Mouse (Mus musculus) R1 (cell line): ENCODE data around the gene Zmiz2.
"Not testable (repeated sequence)": the region's sequence is repeated elsewhere in the genome, so short reads cannot be mapped to it uniquely, and the experiment has no call there.

ENCODE experiments used
- DNase-seq: peaks from one replicate; pipeline ENCODE4 v3.0.0-alpha.2; 2018; ENCODE audit warnings: low read depth, low spot score

The Zmiz2 gene

GRCm38 (mm10) chr11:6398141-6398540 lies 9.3 kb downstream of the Zmiz2 start:
- no peak for DNase-seq

- DNase-seq, result peak; percentile 87
Measured at GRCm38 (mm10) chr11:6402515-6403510, 13.9 kb downstream of the Zmiz2 start.

DNA sequence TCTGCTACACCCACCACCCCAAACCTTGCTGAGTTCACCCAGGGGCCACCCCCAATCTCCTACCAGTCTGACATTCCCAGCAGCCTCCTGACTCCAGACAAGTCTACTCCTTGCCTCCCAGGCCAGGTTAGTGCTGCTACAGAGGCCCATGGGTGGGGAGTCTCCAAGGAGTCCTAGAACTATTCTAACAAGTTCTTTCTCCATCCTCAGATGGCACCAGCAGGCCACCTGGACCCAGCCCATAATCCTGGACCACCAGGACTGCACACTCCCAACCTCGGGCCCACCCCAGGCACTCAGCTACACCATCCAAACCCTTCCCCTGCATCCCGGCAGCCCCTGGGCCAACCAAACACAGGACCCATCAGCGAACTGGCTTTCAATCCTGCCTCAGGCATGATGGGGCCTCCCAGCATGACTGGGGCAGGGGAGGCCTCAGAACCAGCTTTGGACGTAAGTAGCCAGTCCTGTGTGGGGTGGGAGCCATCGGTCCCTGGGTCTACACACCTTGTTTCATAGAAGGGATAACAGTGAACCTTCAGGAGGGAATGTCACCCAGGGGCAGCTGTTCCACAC lies 15.0 kb downstream of the Zmiz2 start:
- no peak for DNase-seq

DNA sequence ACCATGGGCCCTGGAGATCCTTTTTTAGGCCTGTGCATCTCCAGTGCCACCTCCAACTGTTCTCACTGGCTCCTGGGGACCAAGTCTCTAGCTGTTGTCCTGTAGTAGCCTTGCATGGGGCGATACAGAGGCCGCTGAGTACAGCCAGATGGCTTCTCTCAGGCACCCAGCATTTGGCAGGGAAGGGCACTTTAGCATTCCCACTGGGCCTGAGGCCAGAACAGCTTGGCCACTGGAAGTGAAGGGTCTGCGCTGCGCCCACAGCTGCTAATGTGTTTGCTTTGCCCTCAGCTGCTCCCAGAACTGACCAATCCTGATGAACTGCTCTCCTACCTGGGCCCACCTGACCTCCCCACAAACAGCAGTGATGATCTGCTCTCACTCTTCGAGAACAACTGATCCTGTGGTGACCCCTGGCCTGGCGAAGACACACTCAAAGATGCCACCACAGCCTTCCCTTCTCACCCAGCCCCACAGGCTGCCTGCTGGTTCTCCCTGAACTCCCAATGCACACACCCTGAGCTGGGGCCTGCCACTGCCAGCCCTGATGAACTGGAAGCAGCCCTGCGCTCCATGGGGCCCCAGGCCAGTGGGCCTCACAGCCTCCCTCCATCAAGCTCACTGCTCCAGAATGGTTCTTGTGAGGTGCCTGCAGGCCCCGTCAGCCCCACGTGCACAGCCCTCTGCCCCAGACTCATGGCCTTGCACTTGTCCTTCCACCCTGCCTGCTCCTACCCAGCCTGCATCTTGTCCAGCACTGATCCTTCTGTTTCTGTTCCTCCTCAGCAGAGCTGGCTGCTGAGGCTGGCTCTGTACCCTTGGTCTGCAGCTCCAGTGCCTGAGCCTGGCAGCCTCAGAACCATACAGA lies 16.1 kb downstream of the Zmiz2 start:
- no peak for DNase-seq

GRCm38 (mm10) chr11:6405591-6406081 lies 16.8 kb downstream of the Zmiz2 start:
- DNase-seq, result no peak

DNA sequence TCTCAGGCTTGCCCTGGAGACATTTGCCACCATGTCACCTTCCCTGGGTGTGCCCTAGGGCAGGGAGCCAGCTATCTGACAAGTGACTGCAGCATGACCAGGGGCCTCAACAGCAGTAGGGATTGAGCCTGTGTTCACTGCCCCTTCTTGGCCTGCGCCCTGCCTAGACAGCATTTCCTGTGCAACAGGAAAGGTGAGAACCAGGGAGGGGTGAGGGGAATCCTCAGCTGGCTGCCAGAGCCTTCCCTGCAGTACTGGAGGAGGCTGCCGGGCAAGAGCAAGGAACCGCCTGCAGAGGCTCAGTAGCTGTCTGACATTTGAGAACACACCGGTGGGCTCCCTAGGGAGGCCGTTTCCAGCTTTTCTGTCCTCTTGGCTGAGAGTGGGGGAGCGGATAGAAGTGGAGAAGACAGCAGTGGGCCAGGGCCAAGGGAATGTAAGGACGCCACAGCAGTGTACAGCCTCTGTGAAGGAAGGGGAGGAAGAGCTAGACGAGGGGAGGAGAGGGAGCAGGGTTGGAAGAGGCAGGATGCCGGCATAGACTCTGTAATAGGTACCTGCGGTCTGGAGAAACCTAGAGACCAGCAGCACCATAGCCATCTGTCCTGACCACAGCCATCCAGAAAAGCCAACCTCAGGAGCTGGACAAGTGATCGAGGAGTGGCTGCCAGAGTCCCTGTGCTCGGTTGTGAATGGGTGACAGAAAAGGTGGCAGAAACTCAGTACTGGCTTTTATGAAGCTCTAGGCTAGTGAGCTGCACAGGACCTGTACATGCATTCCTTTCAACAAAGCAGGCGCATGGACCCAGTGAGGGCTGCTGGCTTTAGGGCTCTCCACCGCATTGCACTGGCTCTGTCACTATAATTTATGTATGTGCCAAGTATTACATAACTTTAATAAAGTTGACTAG lies 17.6 kb downstream of the Zmiz2 start:
- DNase-seq, result peak; percentile 57

- DNase-seq, result no peak
Measured at GRCm38 (mm10) chr11:6407162-6407621, 18.3 kb downstream of the Zmiz2 start.

- DNase-seq, result peak; percentile 86
Measured at GRCm38 (mm10) chr11:6410050-6410602, 21.3 kb downstream of the Zmiz2 start.

GRCm38 (mm10) chr11:6410755-6411154 lies 21.9 kb downstream of the Zmiz2 start:
- DNase-seq, result not testable (repeated sequence)

DNA sequence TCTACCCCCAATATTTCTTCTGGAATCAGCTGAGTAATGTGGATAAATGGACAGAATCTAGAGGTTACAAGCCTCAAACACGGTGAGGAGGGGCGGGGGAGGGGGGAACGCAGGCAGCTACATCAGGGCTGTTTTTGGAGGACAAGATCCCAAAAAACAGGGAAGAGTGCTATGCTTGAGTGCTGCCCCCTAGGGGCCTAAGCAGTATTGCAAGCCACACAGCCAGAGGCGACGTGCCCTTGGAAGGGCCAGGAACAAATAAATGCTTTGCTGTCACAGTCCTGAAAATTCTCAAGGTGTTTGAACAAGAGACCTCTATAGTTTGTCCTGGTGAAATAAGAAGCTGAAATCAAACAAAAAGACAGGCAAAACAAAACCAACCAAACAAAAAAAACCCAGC lies 22.8 kb downstream of the Zmiz2 start:
- peak; percentile 84 for DNase-seq

DNA sequence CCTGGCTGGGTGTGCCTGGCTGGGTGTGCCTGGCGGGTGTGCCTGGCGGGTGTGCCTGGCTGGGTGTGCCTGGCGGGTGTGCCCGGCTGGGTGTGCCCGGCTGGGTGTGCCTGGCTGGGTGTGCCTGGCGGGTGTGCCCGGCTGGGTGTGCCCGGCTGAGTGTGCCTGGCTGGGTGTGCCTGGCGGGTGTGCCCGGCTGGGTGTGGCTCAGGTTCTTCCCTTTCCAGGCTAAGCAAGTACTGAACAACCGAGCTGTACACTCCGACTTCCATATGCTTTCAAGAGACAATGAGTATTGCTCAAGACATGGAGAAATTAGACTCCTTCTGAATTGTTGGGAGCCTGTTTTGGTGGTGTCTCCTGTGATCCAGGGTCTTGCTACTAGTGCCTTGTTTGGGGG lies 24.4 kb downstream of the Zmiz2 start:
- peak; percentile 39 for DNase-seq

DNA sequence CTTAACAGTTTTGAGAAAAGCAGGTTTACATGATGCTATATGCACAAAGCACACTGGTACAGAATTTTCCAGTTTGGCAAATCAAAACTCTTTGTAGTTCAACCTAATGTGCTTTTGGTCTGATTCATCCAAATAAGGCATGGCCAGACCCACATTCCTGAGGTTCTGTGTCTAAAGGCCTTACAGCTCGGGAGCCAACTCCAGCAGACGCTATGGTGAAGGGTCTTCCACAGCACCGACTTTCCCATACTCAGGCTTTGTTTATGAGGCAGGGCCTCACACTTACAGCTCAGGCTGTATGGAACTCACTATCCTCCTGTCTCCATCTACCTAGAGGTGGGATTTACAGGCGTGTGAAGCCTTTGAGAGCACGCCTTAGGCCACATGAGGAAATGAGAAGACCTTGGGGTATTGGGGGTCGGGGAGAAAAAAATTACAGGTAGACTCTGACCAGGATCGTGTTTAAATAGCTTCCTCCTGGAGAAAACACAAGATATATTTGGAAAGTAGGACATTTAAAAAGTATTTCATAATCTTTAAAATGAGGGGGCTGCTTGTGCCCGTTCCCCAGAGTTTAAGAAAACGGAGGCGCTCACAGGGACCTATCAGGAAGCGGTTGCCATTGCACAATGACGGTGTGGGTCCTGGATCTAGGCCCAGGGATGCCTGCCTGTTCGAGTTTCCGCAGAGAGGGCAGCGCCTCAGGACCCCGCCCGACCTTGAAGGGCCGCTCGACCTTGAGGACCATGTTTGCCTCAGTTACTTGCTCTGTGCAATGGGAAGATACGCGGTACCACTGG lies 26.1 kb downstream of the Zmiz2 start, which contains the start of gene Ppia:
Gene Ppia, plus strand, starts transcription at position 693 of the 800 bp plus-strand sequence.
- DNase-seq, result peak; percentile 71

- DNase-seq, result peak; percentile 95
Measured at GRCm38 (mm10) chr11:6415551-6416404, 26.9 kb downstream of the Zmiz2 start.

GRCm38 (mm10) chr11:6416405-6417034 lies 27.6 kb downstream of the Zmiz2 start:
- DNase-seq, result peak; percentile 93

GRCm38 (mm10) chr11:6417069-6417468 lies 28.2 kb downstream of the Zmiz2 start:
- DNase-seq, result no peak

- DNase-seq, result no peak
Measured at GRCm38 (mm10) chr11:6417490-6417889, 28.6 kb downstream of the Zmiz2 start.

- no peak for DNase-seq
Measured at GRCm38 (mm10) chr11:6418751-6419150, 29.9 kb downstream of the Zmiz2 start.

GRCm38 (mm10) chr11:6419156-6419555 lies 30.3 kb downstream of the Zmiz2 start:
- DNase-seq, result peak; percentile 61
